26 mouse cellular contexts compared by ENCODE assay signal in the genomic region with DNA sequence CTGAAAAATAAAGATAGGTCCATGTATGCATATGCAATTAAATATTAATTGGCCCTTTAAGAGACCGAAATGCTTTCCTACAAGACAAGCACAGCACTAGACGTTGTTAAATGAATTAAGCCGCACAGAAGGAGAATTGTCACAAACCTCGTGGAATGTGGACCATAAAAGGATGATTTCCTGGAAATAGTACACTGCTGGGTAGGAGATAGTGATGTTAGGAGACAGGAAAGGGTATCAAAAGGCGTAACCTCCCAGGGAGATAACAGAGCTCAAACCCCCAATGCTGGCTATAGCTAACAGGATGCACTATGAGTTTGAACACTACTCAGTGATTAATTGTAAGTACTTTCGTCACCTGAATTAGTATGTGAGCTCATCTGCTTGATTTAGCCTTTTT.
"Had no signal": no experiment of that assay in that cellular context is flagged by ENCODE, and none has a peak within 500 bp of the region (broad histone marks: within the 10 kb centered on the region; RNA-seq: fewer than 3 reads in every experiment).

No protein-coding gene starts in this region.

- H3K9ac ChIP-seq: forebrain, postnatal 0 days; heart, embryonic 12.5 days; hindbrain, embryonic 12.5 days; hindbrain, embryonic 14.5 days; intestine, embryonic 15.5 days; kidney, embryonic 15.5 days; limb, embryonic 12.5 days had no signal

- H3K9me3 ChIP-seq: heart, embryonic 10.5 days; heart, embryonic 12.5 days; hindbrain, embryonic 10.5 days; hindbrain, embryonic 12.5 days; intestine, embryonic 15.5 days; kidney, embryonic 15.5 days; limb, embryonic 10.5 days; limb, embryonic 12.5 days had no signal

- H3K4me3 ChIP-seq: gastrocnemius, adult 2 months; heart, embryonic 10.5 days; heart, embryonic 12.5 days; hindbrain, embryonic 10.5 days; hindbrain, embryonic 12.5 days; intestine, embryonic 15.5 days; kidney, embryonic 15.5 days; left cerebral cortex, adult 2 months; limb, embryonic 10.5 days; limb, embryonic 12.5 days had no signal

- H3K27me3 ChIP-seq: heart, embryonic 12.5 days; hindbrain, embryonic 12.5 days; intestine, embryonic 15.5 days; kidney, embryonic 15.5 days; limb, embryonic 12.5 days had no signal

- H3K4me2 ChIP-seq: heart, embryonic 12.5 days; hindbrain, embryonic 12.5 days; hindbrain, embryonic 14.5 days; intestine, embryonic 15.5 days; kidney, embryonic 15.5 days; limb, embryonic 12.5 days had no signal

- H3K27ac ChIP-seq: gastrocnemius, adult 2 months; heart, embryonic 10.5 days; hindbrain, embryonic 10.5 days; hindbrain, embryonic 12.5 days; hindbrain, embryonic 14.5 days; intestine, embryonic 15.5 days; kidney, embryonic 15.5 days; kidney, postnatal 0 days; left cerebral cortex, adult 2 months; limb, embryonic 10.5 days; limb, embryonic 12.5 days had no signal

- H3K36me3 ChIP-seq: heart, embryonic 10.5 days; heart, embryonic 12.5 days; hindbrain, embryonic 10.5 days; hindbrain, embryonic 12.5 days; intestine, embryonic 15.5 days; limb, embryonic 12.5 days had no signal

- ATAC-seq: forebrain, postnatal 0 days; hindbrain, embryonic 16.5 days; inflammation-experienced regulatory T-cells, adult 6 months; intestine, embryonic 15.5 days; intestine, postnatal 0 days had no signal

- H3K4me1 ChIP-seq: heart, embryonic 10.5 days; heart, embryonic 12.5 days; hindbrain, embryonic 10.5 days; hindbrain, embryonic 12.5 days; intestine, embryonic 15.5 days; kidney, embryonic 15.5 days; limb, embryonic 12.5 days had no signal

- DNase-seq: forebrain, postnatal 0 days; gastrocnemius, adult 2 months; gastrocnemius, postnatal 25 days; heart, adult 18-20 months; heart, postnatal 10 days; heart, postnatal 4 days; kidney, adult 2 months; kidney, adult 9 months; kidney, postnatal 14 days; kidney, postnatal 36 days; layer of hippocampus, adult 9-11 months; layer of hippocampus, postnatal 36 days had no signal
